Mouse (Mus musculus) embryonic fibroblast, embryonic 13.5 days (primary cell): ENCODE data around the gene Basp1.

Source experiments
- CTCF ChIP-seq: IDR thresholded peaks from 2 replicates; pipeline ENCODE4 v1.5.1; 2011; ENCODE audit warnings: mild to moderate bottlenecking, control low read depth, low read length, moderate library complexity, borderline replicate concordance; ENCODE audit not compliant: insufficient read depth
- POLR2A ChIP-seq: IDR thresholded peaks from 2 replicates; pipeline ENCODE4 v1.6.1; 2011; ENCODE audit warnings: low read depth, mild to moderate bottlenecking, control low read depth, low read length, moderate library complexity

GRCm38 (mm10) chr15:25355339-25355738 is 58.2 kb downstream of the Basp1 start:
- TF ChIP-seq POLR2A, result no peak
- no peak for TF ChIP-seq CTCF
